Mouse (Mus musculus): ENCODE data around the gene Stambpl1.

Stambpl1 gene

GRCm38 (mm10) chr19:34192008-34192963, at the start of gene Stambpl1:
Gene Stambpl1, plus strand, starts transcription at chr19:34192229.
- DNase-seq (ENCODE audit: low read depth) = no peak

- DNase-seq (ENCODE audit: low read depth) = no peak
Observed at GRCm38 (mm10) chr19:34148421-34148820, 43.6 kb upstream of the Stambpl1 start.

GRCm38 (mm10) chr19:34151909-34152308, 40.1 kb upstream of the Stambpl1 start:
- DNase-seq (ENCODE audit: low read depth) = peak; percentile 24

- no peak for DNase-seq (ENCODE audit: low read depth)
Observed at GRCm38 (mm10) chr19:34153263-34154144, 38.5 kb upstream of the Stambpl1 start.

GRCm38 (mm10) chr19:34162693-34163092, 29.3 kb upstream of the Stambpl1 start:
- no peak for DNase-seq (ENCODE audit: low read depth)

- no peak for DNase-seq (ENCODE audit: low read depth)
Observed at GRCm38 (mm10) chr19:34165891-34166290, 26.1 kb upstream of the Stambpl1 start, which contains the start of gene Ankrd22. Gene Ankrd22, minus strand, starts transcription at chr19:34166053.

- no peak for DNase-seq (ENCODE audit: low read depth)
Observed at GRCm38 (mm10) chr19:34166386-34166785, 25.6 kb upstream of the Stambpl1 start.

- DNase-seq (ENCODE audit: low read depth) = no peak
Observed at GRCm38 (mm10) chr19:34167896-34168661, 23.9 kb upstream of the Stambpl1 start.

GRCm38 (mm10) chr19:34169121-34169520, 22.9 kb upstream of the Stambpl1 start:
- DNase-seq (ENCODE audit: low read depth) = no peak

GRCm38 (mm10) chr19:34171167-34171566, 20.9 kb upstream of the Stambpl1 start:
- no peak for DNase-seq (ENCODE audit: low read depth)

- DNase-seq (ENCODE audit: low read depth) = no peak
Observed at GRCm38 (mm10) chr19:34174004-34174403, 18.0 kb upstream of the Stambpl1 start.

- DNase-seq (ENCODE audit: low read depth) = no peak
Observed at GRCm38 (mm10) chr19:34179136-34179535, 12.9 kb upstream of the Stambpl1 start.

GRCm38 (mm10) chr19:34180316-34180715, 11.7 kb upstream of the Stambpl1 start:
- DNase-seq (ENCODE audit: low read depth) = no peak

- no peak for DNase-seq (ENCODE audit: low read depth)
Observed at GRCm38 (mm10) chr19:34181234-34181633, 10.8 kb upstream of the Stambpl1 start.

- no peak for DNase-seq (ENCODE audit: low read depth)
Observed at GRCm38 (mm10) chr19:34182490-34182889, 9.5 kb upstream of the Stambpl1 start.

- DNase-seq (ENCODE audit: low read depth) = no peak
Observed at GRCm38 (mm10) chr19:34186845-34187244, 5.2 kb upstream of the Stambpl1 start.

- no peak for DNase-seq (ENCODE audit: low read depth)
Observed at GRCm38 (mm10) chr19:34191645-34192007, 403 bp upstream of the Stambpl1 start.

- no peak for DNase-seq (ENCODE audit: low read depth)
Observed at GRCm38 (mm10) chr19:34193149-34193548, 1.1 kb downstream of the Stambpl1 start.

GRCm38 (mm10) chr19:34193683-34194082, 1.7 kb downstream of the Stambpl1 start:
- DNase-seq (ENCODE audit: low read depth) = no peak

GRCm38 (mm10) chr19:34194132-34194745, 2.2 kb downstream of the Stambpl1 start:
- DNase-seq (ENCODE audit: low read depth) = no peak

- DNase-seq (ENCODE audit: low read depth) = no peak
Observed at GRCm38 (mm10) chr19:34195031-34195430, 3.0 kb downstream of the Stambpl1 start.
